Mouse (Mus musculus): ENCODE data around the gene Gpbp1. TPM values are rescaled to one million over a fixed set of nuclear protein-coding genes. Genes with fewer than 3 reads are reported as not detected.

Gene Gpbp1
- polyA plus RNA-seq, 1 experiment from 2014 or later: 129 TPM

DNA sequence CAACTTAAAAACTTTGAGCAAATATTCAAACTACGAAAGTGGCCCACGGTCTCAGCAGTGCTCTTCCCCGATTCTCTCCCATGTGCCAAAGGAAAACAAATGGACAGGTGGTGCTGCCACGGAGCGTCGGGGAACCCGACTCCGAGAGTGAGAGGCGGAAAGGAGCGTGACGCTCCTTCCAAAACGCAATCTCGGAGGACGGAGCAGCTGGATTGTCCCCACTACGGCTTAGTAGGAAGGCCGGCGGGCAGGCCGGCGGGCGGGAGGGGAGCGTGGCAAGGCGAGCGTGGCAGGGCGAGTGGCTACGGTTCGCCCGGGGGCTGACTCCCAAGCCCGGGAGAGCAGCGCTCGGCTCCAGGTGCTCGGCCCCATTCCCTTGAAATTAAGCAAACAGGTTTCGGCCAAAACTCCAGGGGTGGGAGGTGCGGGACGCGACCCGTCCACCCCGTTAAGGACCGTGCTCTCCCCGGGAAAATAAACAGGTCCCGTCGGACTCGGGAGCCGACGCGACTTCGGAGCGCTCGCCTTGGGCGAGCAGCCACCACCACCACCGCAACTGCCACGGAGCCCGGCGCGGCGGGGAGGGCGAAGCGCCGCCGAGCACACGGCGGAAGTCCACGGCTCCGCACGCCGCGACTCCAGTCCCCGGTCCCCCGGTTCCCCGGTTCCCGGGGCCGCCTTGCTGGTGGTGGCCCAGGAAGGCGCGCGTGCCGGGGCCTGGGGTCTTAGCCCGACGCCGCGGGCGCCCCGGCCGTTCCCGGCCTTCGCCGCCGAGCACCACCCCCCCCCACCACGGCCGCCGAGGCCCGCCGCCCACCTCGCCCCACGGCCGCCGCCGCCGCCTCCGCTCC lies 1.0 kb downstream of the Gpbp1 start:
- ATAC-seq (ENCODE audit: low FRiP score) (peak; percentile 42), DNase-seq (ENCODE audit: low spot score) (peak; percentile 61)
- Histone ChIP-seq H3K9ac (ENCODE audit: low read depth, low read length) (peak overlapping the region; percentile 95), H3K4me2 (replicated peaks; ENCODE audit: low read depth, low read length) (peak overlapping the region; percentile 81), H3K27ac (ENCODE audit: low read depth, low read length) (peak overlapping the region; percentile 99), H3K27me3 (ENCODE audit: control insufficient read depth, insufficient read depth, low read length) (peaks cover 4% of the 10 kb centered on the region; the same call in 1 of the 2 replicates), H3K9me3 (ENCODE audit: control insufficient read depth, low read length) (no peaks in the 10 kb centered on the region), H3K4me3 (ENCODE audit: low read depth, low read length) (peak overlapping the region; percentile 97), H3K36me3 (ENCODE audit: control insufficient read depth, insufficient read depth, low read length) (no peaks in the 10 kb centered on the region), H3K4me1 (replicated peaks; ENCODE audit: control insufficient read depth, insufficient read depth, low read length) (peaks cover 3% of the 10 kb centered on the region; the same call in 1 of the 2 replicates)
- under 1% methylated on average over 61 of the region's 98 CpGs for WGBS

DNA sequence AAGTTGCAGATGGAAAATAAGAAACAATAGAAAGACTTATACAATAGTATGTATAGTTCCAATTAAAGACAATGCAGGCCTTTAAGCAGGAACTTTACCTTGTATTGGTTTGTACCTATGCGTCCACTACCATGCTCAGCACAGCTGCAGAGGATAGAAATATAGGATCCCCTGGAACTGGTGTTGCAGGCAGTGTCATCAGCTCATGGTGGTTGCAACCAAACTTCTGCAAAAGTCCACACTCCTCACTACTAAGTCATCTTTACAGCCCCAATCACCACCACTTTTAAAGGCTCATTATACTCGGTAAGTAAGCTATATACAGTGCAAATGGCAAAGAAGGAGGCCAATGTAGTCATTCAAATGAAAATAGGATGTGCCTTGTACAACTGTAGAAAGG lies 12.2 kb downstream of the Gpbp1 start:
- no peaks in the 10 kb centered on the region for H3K9me3 ChIP-seq (ENCODE audit: control insufficient read depth, low read length)
- no peaks in the 10 kb centered on the region for H3K36me3 ChIP-seq (ENCODE audit: control insufficient read depth, insufficient read depth, low read length)
- H3K9ac ChIP-seq (ENCODE audit: low read depth, low read length): no peak overlapping the region
- H3K4me2 ChIP-seq (replicated peaks; ENCODE audit: low read depth, low read length): no peak overlapping the region
- DNase-seq (ENCODE audit: low spot score) (no peak), ATAC-seq (ENCODE audit: low FRiP score) (no peak)
- H3K27ac ChIP-seq (ENCODE audit: low read depth, low read length): no peak overlapping the region
- WGBS: 93% methylated on average over 2 of the region's 2 CpGs
- H3K27me3 ChIP-seq (ENCODE audit: control insufficient read depth, insufficient read depth, low read length): no peaks in the 10 kb centered on the region
- H3K4me1 ChIP-seq (replicated peaks; ENCODE audit: control insufficient read depth, insufficient read depth, low read length): no peaks in the 10 kb centered on the region
- no peak overlapping the region for H3K4me3 ChIP-seq (ENCODE audit: low read depth, low read length)

DNA sequence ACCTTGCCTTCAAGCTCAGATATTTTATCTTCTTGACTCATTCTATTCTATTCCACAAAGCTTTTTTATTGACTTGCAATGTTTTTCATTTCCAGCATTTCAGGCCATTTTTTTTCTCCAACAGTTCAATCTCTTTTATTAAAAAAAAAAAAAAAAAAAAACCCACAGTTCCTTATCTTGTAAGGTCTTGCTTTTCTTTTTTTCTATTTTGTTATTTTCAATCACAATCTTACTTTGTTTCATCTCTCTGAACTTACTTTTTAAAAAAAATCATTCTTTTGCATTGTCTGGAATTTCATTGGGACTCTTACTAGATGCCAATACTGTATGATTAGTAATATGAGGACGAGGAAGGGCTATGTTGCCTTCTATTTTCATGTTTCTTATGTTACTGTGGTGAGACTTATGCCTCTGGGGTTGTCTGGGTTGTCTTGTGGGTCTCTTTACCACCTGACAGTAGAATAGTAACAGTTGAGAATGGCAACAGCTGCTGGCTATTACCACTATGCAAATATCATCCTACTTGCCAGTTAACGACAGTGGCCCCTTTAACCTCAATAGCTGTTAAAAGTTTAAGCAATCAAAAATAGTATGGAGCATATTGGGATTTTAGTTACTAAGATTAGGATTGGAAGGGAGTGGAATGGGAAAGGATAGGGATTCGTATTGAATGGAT lies 19.2 kb downstream of the Gpbp1 start:
- Histone ChIP-seq H3K4me2 (replicated peaks; ENCODE audit: low read depth, low read length) (no peak overlapping the region), H3K4me3 (ENCODE audit: low read depth, low read length) (no peak overlapping the region), H3K4me1 (replicated peaks; ENCODE audit: control insufficient read depth, insufficient read depth, low read length) (no peaks in the 10 kb centered on the region), H3K9me3 (ENCODE audit: control insufficient read depth, low read length) (no peaks in the 10 kb centered on the region), H3K27me3 (ENCODE audit: control insufficient read depth, insufficient read depth, low read length) (no peaks in the 10 kb centered on the region), H3K36me3 (ENCODE audit: control insufficient read depth, insufficient read depth, low read length) (no peaks in the 10 kb centered on the region), H3K27ac (ENCODE audit: low read depth, low read length) (no peak overlapping the region), H3K9ac (ENCODE audit: low read depth, low read length) (no peak overlapping the region)
- WGBS: 87% methylated on average over 3 of the region's 3 CpGs
- DNase-seq (ENCODE audit: low spot score) (no peak), ATAC-seq (ENCODE audit: low FRiP score) (no peak)

DNA sequence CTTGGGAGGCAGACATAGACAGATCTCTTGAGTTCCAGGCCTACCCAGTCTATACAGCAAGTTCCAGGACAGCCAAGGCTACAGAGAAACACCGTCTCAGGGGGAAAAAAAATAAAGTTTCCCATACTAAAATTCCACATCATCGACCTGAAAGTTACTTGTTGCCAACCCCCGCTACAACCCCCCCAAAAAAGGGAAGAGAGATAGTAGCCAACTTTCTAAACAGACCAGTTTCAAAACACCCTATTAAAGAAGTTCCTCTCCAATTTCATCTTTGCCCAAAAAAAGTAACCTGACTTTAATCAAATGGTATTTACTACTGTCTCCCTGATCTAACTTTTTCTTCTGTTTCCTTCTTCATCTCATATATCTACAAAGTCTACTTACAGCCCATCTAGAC lies 22.6 kb downstream of the Gpbp1 start:
- Histone ChIP-seq H3K9ac (ENCODE audit: low read depth, low read length) (no peak overlapping the region), H3K4me3 (ENCODE audit: low read depth, low read length) (no peak overlapping the region), H3K9me3 (ENCODE audit: control insufficient read depth, low read length) (no peaks in the 10 kb centered on the region), H3K4me1 (replicated peaks; ENCODE audit: control insufficient read depth, insufficient read depth, low read length) (no peaks in the 10 kb centered on the region), H3K27me3 (ENCODE audit: control insufficient read depth, insufficient read depth, low read length) (no peaks in the 10 kb centered on the region), H3K27ac (ENCODE audit: low read depth, low read length) (no peak overlapping the region), H3K4me2 (replicated peaks; ENCODE audit: low read depth, low read length) (no peak overlapping the region), H3K36me3 (ENCODE audit: control insufficient read depth, insufficient read depth, low read length) (no peaks in the 10 kb centered on the region)
- ATAC-seq (ENCODE audit: low FRiP score) (no peak), DNase-seq (ENCODE audit: low spot score) (no peak)
- 95% methylated on average over 3 of the region's 3 CpGs for WGBS

DNA sequence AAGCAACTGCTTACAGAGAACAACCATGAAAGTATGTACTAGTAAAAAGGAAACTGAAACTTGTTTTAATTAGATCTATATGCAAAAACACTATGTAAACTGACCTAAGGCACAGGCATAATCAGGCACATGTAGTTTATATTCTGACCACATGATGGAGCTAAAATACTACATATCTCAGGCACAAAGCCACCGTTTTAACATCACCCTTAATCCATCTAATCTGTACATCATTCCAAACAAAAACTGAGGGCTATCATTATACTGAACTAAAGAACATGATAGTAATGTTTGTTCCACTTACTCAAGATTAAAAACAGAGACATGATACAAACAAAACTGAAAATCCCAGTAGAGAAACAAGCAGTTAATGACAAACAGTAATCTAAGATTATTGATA lies 28.5 kb downstream of the Gpbp1 start:
- no peak overlapping the region for H3K4me2 ChIP-seq (replicated peaks; ENCODE audit: low read depth, low read length)
- no peaks in the 10 kb centered on the region for H3K4me1 ChIP-seq (replicated peaks; ENCODE audit: control insufficient read depth, insufficient read depth, low read length)
- no peaks in the 10 kb centered on the region for H3K36me3 ChIP-seq (ENCODE audit: control insufficient read depth, insufficient read depth, low read length)
- H3K4me3 ChIP-seq (ENCODE audit: low read depth, low read length): no peak overlapping the region
- WGBS: 16% methylated on average over 1 of the region's 1 CpGs
- ATAC-seq (ENCODE audit: low FRiP score) (no peak), DNase-seq (ENCODE audit: low spot score) (peak; percentile 44)
- H3K27me3 ChIP-seq (ENCODE audit: control insufficient read depth, insufficient read depth, low read length): no peaks in the 10 kb centered on the region
- no peaks in the 10 kb centered on the region for H3K9me3 ChIP-seq (ENCODE audit: control insufficient read depth, low read length)
- no peak overlapping the region for H3K9ac ChIP-seq (ENCODE audit: low read depth, low read length)
- no peak overlapping the region for H3K27ac ChIP-seq (ENCODE audit: low read depth, low read length)

DNA sequence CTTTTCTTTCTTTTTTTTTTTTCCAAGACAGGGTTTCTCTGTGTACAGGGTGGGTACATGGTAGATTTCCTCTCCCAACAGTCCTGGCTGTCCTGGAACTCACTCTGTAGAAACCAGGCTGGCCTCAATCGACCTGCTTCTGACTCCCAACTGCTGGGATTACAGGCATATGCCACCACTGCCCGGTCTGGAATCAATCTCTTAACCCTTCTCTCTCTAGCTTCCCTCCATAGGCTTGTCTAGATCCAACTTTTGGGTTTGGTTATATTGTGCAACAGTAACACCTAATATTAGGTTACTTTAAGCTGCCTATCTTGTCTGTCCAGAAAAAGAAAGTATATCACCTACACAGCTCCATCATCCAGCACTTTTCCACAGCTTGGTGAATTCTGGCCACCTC lies 33.1 kb downstream of the Gpbp1 start:
- H3K27ac ChIP-seq (ENCODE audit: low read depth, low read length): no peak overlapping the region
- 79% methylated on average over 2 of the region's 2 CpGs for WGBS

DNA sequence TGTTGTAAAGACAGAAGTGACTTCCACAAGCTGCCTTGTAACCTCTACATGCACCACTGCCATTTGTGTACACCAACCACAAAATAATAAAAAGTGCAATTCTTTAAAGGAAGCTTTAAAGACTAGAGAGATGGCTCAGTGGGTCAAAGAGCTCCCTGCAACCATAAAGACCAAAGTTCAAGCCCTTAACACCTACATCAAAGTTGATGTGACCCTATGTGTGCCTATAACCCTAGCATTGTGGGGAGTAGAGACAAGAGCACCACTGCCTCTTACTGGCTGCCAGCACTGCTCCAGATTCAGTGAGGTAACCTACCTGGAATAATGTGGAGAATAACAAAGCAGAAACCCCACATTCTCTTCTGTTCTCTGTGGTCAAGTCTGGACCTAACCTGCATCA lies 45.6 kb downstream of the Gpbp1 start:
- no peaks in the 10 kb centered on the region for H3K27me3 ChIP-seq (ENCODE audit: control insufficient read depth, insufficient read depth, low read length)
- no peaks in the 10 kb centered on the region for H3K36me3 ChIP-seq (ENCODE audit: control insufficient read depth, insufficient read depth, low read length)
- no peaks in the 10 kb centered on the region for H3K9me3 ChIP-seq (ENCODE audit: control insufficient read depth, low read length)
- DNase-seq (ENCODE audit: low spot score) (no peak), ATAC-seq (ENCODE audit: low FRiP score) (no peak)
- no peak overlapping the region for H3K9ac ChIP-seq (ENCODE audit: low read depth, low read length)
- no peak overlapping the region for H3K4me2 ChIP-seq (replicated peaks; ENCODE audit: low read depth, low read length)
- H3K27ac ChIP-seq (ENCODE audit: low read depth, low read length): no peak overlapping the region
- H3K4me3 ChIP-seq (ENCODE audit: low read depth, low read length): no peak overlapping the region
- H3K4me1 ChIP-seq (replicated peaks; ENCODE audit: control insufficient read depth, insufficient read depth, low read length): no peaks in the 10 kb centered on the region

More for the DNA sequence above, 33.1 kb downstream of the Gpbp1 start:
- ATAC-seq (ENCODE audit: low FRiP score) (no peak), DNase-seq (ENCODE audit: low spot score) (no peak)
- no peaks in the 10 kb centered on the region for H3K27me3 ChIP-seq (ENCODE audit: control insufficient read depth, insufficient read depth, low read length)
- no peak overlapping the region for H3K9ac ChIP-seq (ENCODE audit: low read depth, low read length)
- no peak overlapping the region for H3K4me3 ChIP-seq (ENCODE audit: low read depth, low read length)
- H3K36me3 ChIP-seq (ENCODE audit: control insufficient read depth, insufficient read depth, low read length): no peaks in the 10 kb centered on the region
- H3K9me3 ChIP-seq (ENCODE audit: control insufficient read depth, low read length): no peaks in the 10 kb centered on the region
- no peaks in the 10 kb centered on the region for H3K4me1 ChIP-seq (replicated peaks; ENCODE audit: control insufficient read depth, insufficient read depth, low read length)
- H3K4me2 ChIP-seq (replicated peaks; ENCODE audit: low read depth, low read length): no peak overlapping the region

DNA sequence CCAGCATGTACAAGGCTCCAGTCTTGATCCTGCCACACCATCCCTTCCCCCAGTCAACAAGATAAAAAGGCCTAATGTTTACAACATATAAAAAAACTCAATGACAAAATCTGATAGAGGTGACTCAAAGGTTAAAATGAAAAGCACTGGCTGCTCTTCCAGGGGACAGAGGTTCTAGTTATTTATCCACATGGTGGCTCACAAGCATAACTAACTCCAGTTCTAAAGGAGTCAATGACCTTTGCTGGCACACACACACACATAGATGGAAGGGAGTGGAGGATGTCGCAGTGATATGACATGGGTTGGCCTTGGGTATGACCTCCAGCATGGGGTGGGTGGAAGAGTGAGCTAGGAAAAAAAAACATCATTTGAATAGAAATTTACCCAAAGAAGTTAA lies 58.7 kb downstream of the Gpbp1 start:
- WGBS: 75% methylated on average over 1 of the region's 1 CpGs
- no peak for DNase-seq (ENCODE audit: low spot score)
- Histone ChIP-seq H3K36me3 (ENCODE audit: control insufficient read depth, insufficient read depth, low read length) (no peaks in the 10 kb centered on the region), H3K27me3 (ENCODE audit: control insufficient read depth, insufficient read depth, low read length) (no peaks in the 10 kb centered on the region), H3K27ac (ENCODE audit: low read depth, low read length) (no peak overlapping the region), H3K9me3 (ENCODE audit: control insufficient read depth, low read length) (no peaks in the 10 kb centered on the region), H3K4me2 (replicated peaks; ENCODE audit: low read depth, low read length) (no peak overlapping the region), H3K9ac (ENCODE audit: low read depth, low read length) (no peak overlapping the region), H3K4me3 (ENCODE audit: low read depth, low read length) (no peak overlapping the region), H3K4me1 (replicated peaks; ENCODE audit: control insufficient read depth, insufficient read depth, low read length) (no peaks in the 10 kb centered on the region)
- no peak for ATAC-seq (ENCODE audit: low FRiP score)

DNA sequence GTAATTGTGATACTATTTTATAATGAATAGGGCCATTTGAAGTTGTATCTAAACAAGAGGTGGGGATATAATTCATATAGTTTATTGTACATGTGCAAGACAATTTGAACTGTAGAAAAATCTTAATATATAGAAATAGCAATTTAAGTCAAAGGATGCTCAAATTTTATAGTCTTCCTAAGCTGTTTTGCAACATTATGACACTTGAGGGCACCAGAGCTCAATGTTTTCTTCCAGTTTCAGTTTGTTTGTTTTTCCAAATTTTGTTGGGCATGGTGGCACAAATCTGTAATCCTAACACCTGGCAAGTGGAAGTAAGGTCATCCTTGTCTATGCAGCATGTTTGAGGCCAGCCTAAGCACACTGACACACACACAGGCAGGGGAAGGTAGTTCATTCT lies 68.6 kb downstream of the Gpbp1 start:
- ATAC-seq (ENCODE audit: low FRiP score) (no peak), DNase-seq (ENCODE audit: low spot score) (no peak)
- Histone ChIP-seq H3K36me3 (ENCODE audit: control insufficient read depth, insufficient read depth, low read length) (peaks cover 2% of the 10 kb centered on the region; the same call in 1 of the 2 replicates), H3K4me1 (replicated peaks; ENCODE audit: control insufficient read depth, insufficient read depth, low read length) (no peaks in the 10 kb centered on the region), H3K27me3 (ENCODE audit: control insufficient read depth, insufficient read depth, low read length) (no peaks in the 10 kb centered on the region), H3K27ac (ENCODE audit: low read depth, low read length) (no peak overlapping the region), H3K9me3 (ENCODE audit: control insufficient read depth, low read length) (no peaks in the 10 kb centered on the region), H3K9ac (ENCODE audit: low read depth, low read length) (no peak overlapping the region), H3K4me2 (replicated peaks; ENCODE audit: low read depth, low read length) (no peak overlapping the region), H3K4me3 (ENCODE audit: low read depth, low read length) (no peak overlapping the region)

Measured in hindbrain, embryonic 11.5 days (tissue).